Mouse (Mus musculus): ENCODE data around the gene Cat. TPM values are rescaled to one million over a fixed set of nuclear protein-coding genes. Genes with fewer than 3 reads are reported as not detected.

Gene Cat
- total and polyA plus RNA-seq, 3 experiments: 29.8 to 84.7 (median 45.0) TPM

DNA sequence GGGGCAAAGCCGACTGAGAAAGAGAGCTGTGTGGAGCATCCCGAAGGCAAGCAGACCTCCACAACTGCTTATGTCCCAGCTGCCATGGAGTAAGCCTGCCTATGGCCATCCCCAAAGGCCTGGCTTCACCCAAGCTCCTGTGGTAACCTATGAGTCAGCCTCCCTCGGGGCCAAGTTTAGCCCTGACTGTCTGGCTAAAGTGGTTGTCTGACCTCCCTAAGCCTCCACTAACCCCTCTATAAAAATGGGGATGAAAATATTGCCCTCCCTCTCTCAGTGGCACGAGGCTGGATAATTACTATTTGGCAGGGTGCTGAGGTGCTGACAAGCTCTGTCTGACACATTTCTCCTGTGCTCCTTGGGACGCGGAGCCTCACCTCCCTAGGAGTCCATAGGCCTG is 73.6 kb downstream of the Cat start, which contains the start of gene Elf5:
TSS of gene Elf5 (plus strand) at position 341 of the 400 bp plus-strand sequence.
- Histone ChIP-seq H3K9ac (ENCODE audit: insufficient read depth, low read depth) (no peak within 1 kb of the TSS), H3K36me3 (replicated peaks in 1 of 2; ENCODE audit: control insufficient read depth in 1 of 2, insufficient read depth in 1 of 2, low read length in 1 of 2) (no peaks in the 10 kb centered on the region), H3K4me1 (ENCODE audit: control insufficient read depth in 1 of 2, insufficient read depth in 2 of 2) (peaks cover 0 to 6% of the 10 kb centered on the region in 2 experiments; a peak in 1 of 4 replicates), H3K9me3 (replicated peaks; ENCODE audit: low read length) (no peaks in the 10 kb centered on the region), H3K4me2 (ENCODE audit: insufficient read depth, low read depth, poor library complexity, severe bottlenecking) (no peak within 1 kb of the TSS), H3K27me3 (replicated peaks) (no peaks in the 10 kb centered on the region), H3K4me3 (replicated peaks in 1 of 3; ENCODE audit: low read depth in 2 of 3, low read length in 2 of 3, poor library complexity in 1 of 3) (no peak within 1 kb of the TSS), H3K27ac (ENCODE audit: insufficient read depth, low read depth) (no peak within 1 kb of the TSS), H3K79me2 (replicated peaks; ENCODE audit: control insufficient read depth, extremely low read depth, insufficient read depth, poor library complexity, severe bottlenecking) (no peaks in the 10 kb centered on the region)
- in situ Hi-C loops (cut with MboI; ENCODE audit: low pct_ligation_motif_present, low pct_unique_long_range_greater_than_20kb, low sequenced_read_pairs) (no loop called here), dilution Hi-C loops (cut with MboI; ENCODE audit: extremely low pct_ligation_motif_present, extremely low pct_unique_long_range_greater_than_20kb, low sequenced_read_pairs) (no loop called here)
- TF ChIP-seq TBP (conservative IDR thresholded peaks at IDR 0.05; ENCODE audit: low read depth, low read length): no peak
- TF ChIP-seq PAX5 (IDR thresholded peaks at IDR 0.05; ENCODE audit: low read length): no peak
- TF ChIP-seq MAZ (IDR thresholded peaks at IDR 0.05; ENCODE audit: low read depth, low read length): no peak
- no peak for TF ChIP-seq CHD1 (IDR thresholded peaks at IDR 0.05; ENCODE audit: low read depth, low read length)
- TF ChIP-seq UBTF (IDR thresholded peaks at IDR 0.05; ENCODE audit: low read depth, low read length): no peak
- no peak for TF ChIP-seq NELFE (IDR thresholded peaks at IDR 0.05; ENCODE audit: low read depth, low read length)
- TF ChIP-seq MEF2A (IDR thresholded peaks at IDR 0.05; ENCODE audit: borderline replicate concordance, low read depth, low read length): no peak
- TF ChIP-seq ZC3H11A (IDR thresholded peaks at IDR 0.05; ENCODE audit: low read depth, low read length): no peak
- no peak for TF ChIP-seq ZMIZ1 (IDR thresholded peaks at IDR 0.05; ENCODE audit: low read depth, low read length)
- no peak for TF ChIP-seq SMC3 (IDR thresholded peaks at IDR 0.05; ENCODE audit: low read depth, low read length)
- DNase-seq (ENCODE audit: extremely low read depth): no peak

DNA sequence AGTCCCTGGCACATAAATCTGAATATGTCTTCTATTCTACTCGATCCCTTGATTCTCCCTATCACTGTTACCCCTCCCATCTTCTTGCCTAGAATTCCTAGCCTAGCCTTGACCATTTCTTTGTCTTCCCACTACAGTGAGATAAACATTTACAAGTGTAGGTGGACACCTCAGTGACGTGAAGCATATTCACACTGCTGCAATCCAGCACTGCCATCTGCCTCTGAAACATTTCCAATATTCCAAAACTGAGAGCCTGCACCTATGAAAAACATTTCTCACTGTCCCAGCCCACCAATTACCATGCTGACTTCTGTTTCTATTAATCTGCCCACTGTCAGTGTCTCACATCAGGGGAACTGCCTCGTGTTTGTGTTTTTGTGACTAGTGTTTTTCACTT is 78.7 kb downstream of the Cat start:
- H3K36me3 ChIP-seq (replicated peaks in 1 of 2; ENCODE audit: control insufficient read depth in 1 of 2, insufficient read depth in 1 of 2, low read length in 1 of 2): no peaks in the 10 kb centered on the region
- H3K27ac ChIP-seq (ENCODE audit: insufficient read depth, low read depth): no peak overlapping the region
- H3K4me1 ChIP-seq (ENCODE audit: control insufficient read depth in 1 of 2, insufficient read depth in 2 of 2): peaks cover 0 to 7% of the 10 kb centered on the region in 2 experiments; a peak in 1 of 4 replicates
- no peak overlapping the region for H3K4me2 ChIP-seq (ENCODE audit: insufficient read depth, low read depth, poor library complexity, severe bottlenecking)
- no peak for TF ChIP-seq GABPA (IDR thresholded peaks at IDR 0.05; ENCODE audit: insufficient replicate concordance, low read depth, low read length)
- no peak for TF ChIP-seq ZKSCAN1 (IDR thresholded peaks at IDR 0.05; ENCODE audit: borderline replicate concordance, low read depth, low read length)
- no peak for TF ChIP-seq PAX5 (IDR thresholded peaks at IDR 0.05; ENCODE audit: low read length)
- TF ChIP-seq MAZ (IDR thresholded peaks at IDR 0.05; ENCODE audit: low read depth, low read length): no peak
- TF ChIP-seq JUND (conservative IDR thresholded peaks at IDR 0.05; ENCODE audit: low read depth, low read length): no peak
- no peak for TF ChIP-seq ELF1 (IDR thresholded peaks at IDR 0.05; ENCODE audit: low read depth, low read length)
- no peak for TF ChIP-seq MAX (IDR thresholded peaks at IDR 0.05; ENCODE audit: low read length)
- no peak for TF ChIP-seq MEF2A (IDR thresholded peaks at IDR 0.05; ENCODE audit: borderline replicate concordance, low read depth, low read length)
- no peak for TF ChIP-seq POLR2A (IDR thresholded peaks at IDR 0.05; ENCODE audit: low read depth, low read length)
- TF ChIP-seq RAD21 (IDR thresholded peaks at IDR 0.05; ENCODE audit: low read depth, low read length): no peak
- no peak for TF ChIP-seq NELFE (IDR thresholded peaks at IDR 0.05; ENCODE audit: low read depth, low read length)
- dilution Hi-C loops (cut with MboI; ENCODE audit: extremely low pct_ligation_motif_present, extremely low pct_unique_long_range_greater_than_20kb, low sequenced_read_pairs) (no loop called here), in situ Hi-C loops (cut with MboI; ENCODE audit: low pct_ligation_motif_present, low pct_unique_long_range_greater_than_20kb, low sequenced_read_pairs) (no loop called here)
- no peaks in the 10 kb centered on the region for H3K9me3 ChIP-seq (replicated peaks; ENCODE audit: low read length)
- no peaks in the 10 kb centered on the region for H3K27me3 ChIP-seq (replicated peaks)
- DNase-seq (ENCODE audit: extremely low read depth): no peak
- no peaks in the 10 kb centered on the region for H3K79me2 ChIP-seq (replicated peaks; ENCODE audit: control insufficient read depth, extremely low read depth, insufficient read depth, poor library complexity, severe bottlenecking)
- no peak overlapping the region for H3K4me3 ChIP-seq (replicated peaks in 1 of 3; ENCODE audit: low read depth in 2 of 3, low read length in 2 of 3, poor library complexity in 1 of 3)
- H3K9ac ChIP-seq (ENCODE audit: insufficient read depth, low read depth): no peak overlapping the region

Other genes with a start within 250 kb of the Cat start
- not detected in 2 replicates for gene Ehf, start 181.9 kb downstream of the Cat start, total RNA-seq (2012; rRNA removed)
- 0.31 and 0.63 TPM in 2 replicates for gene Ehf, start 181.9 kb downstream of the Cat start, total RNA-seq (2014; rRNA removed)
- gene Ehf, start 181.9 kb downstream of the Cat start, polyA plus RNA-seq (2012; ENCODE audit: insufficient read length, low read depth): 0.57 and 0.64 TPM in 2 replicates
- gene Elf5, start 73.5 kb downstream of the Cat start, total RNA-seq (2012; rRNA removed): not detected in 2 replicates
- gene Elf5, start 73.5 kb downstream of the Cat start, total RNA-seq (2014; rRNA removed): not detected in 2 replicates
- gene Elf5, start 73.5 kb downstream of the Cat start, polyA plus RNA-seq (2012; ENCODE audit: insufficient read length, low read depth): not detected in 2 replicates
- gene Abtb2, start 81.2 kb upstream of the Cat start, total RNA-seq (2012; rRNA removed): 6.3 and 7.7 TPM in 2 replicates
- 2.4 and 2.9 TPM in 2 replicates for gene Abtb2, start 81.2 kb upstream of the Cat start, total RNA-seq (2014; rRNA removed)
- gene Abtb2, start 81.2 kb upstream of the Cat start, polyA plus RNA-seq (2012; ENCODE audit: insufficient read length, low read depth): 3.8 and 3.9 TPM in 2 replicates